Mouse (Mus musculus): ENCODE measurements around the gene Keap1.

- no peak for TF ChIP-seq CTCF (IDR thresholded peaks at IDR 0.05; ENCODE audit: extremely low read depth, insufficient read depth, insufficient read length, insufficient replicate concordance)
- TF ChIP-seq POLR2A (IDR thresholded peaks at IDR 0.05; ENCODE audit: low read depth, low read length), result no peak
Measured at GRCm38 (mm10) chr9:21273094-21273493, 33.9 kb upstream of the Keap1 start.
